Mouse (Mus musculus): ENCODE data around the gene Slc45a1.

The Slc45a1 gene

DNA sequence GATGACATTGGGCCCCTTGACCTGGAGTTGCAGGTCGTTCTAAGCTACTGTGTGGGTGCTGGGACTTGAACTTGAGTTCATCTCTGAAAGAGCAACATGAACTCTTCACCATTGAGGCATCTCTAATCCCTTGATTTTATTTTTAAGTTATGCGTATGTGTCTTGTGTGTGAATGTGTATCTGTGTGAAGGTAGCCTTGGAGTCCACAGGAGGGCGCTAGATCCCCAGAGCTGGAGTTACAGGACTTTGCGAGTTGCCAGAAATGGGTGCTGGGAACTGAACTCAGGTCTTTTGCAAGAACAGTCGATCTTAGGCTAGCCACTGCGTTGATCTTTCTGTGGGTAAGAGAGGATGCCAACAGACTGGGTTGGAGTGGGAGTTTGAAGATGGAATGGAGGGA, 4.5 kb upstream of the Slc45a1 start:
- DNase-seq: peak; percentile 32

DNA sequence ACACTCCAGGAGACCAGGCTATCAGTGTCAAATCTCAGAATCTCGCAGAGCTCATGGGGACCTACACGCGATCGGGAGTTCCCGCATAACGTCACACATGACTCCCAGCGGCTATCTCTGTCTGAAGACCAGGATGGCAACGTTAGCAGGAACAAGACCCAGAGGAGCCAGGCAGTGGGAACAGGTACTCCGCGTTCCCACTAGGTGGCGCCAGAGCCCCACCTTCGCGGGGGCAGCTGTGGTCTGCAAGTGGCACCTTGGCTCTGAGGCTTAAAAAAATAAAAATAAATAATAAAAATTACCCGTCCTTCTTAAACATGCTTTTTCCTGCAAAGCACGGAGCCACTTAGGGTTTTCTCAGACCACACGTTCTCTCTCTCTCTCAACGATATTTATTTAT, 4.0 kb upstream of the Slc45a1 start:
- DNase-seq: peak; percentile 90

DNA sequence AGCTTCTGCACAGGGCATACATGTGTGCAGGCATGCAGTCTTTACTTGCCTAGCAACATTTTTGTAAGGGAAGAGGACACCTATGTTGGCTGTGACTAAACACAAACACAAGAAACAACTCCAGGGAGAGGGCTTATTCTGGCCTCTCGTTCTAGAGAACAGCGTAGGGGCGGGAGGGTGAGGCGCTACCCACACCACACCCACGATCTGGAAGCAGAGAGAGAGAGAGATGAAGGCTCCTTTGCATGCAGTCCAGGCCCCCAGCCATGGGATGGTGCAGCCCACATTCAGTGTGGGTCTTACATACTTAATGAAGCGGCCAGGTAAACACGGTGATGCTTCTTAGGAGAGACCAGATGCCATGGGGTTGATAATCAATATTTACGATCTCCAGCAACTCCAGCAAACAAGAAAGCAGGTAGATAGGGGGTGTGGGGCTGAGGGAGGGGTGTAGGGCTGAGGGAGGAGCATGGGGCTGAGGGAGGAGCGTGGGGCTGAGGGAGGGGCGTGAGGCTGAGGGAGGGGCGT, 1.2 kb upstream of the Slc45a1 start:
- no peak for DNase-seq

- no peak for DNase-seq
Measured at GRCm38 (mm10) chr4:150649327-150649726, 2.6 kb downstream of the Slc45a1 start.

DNA sequence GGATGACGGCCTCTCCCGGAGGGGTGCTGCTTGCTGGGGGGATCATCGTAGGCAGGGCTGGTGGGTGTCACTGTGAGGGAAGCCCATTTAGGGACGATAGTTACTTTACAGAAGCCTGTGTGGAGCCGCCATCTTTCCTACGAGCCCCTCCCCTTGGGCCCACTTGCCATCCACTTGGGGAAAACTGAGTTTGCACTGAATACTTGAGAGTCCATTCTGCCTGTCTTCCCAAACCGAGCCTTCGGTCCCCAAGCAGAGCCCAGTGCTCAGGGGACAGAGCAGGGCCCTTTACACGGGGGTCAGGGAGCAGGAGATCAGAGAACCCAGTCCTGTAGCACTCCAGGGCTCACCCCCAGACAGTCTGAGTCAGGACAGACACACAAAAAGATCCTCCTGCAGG, 7.7 kb downstream of the Slc45a1 start:
- no peak for DNase-seq

DNA sequence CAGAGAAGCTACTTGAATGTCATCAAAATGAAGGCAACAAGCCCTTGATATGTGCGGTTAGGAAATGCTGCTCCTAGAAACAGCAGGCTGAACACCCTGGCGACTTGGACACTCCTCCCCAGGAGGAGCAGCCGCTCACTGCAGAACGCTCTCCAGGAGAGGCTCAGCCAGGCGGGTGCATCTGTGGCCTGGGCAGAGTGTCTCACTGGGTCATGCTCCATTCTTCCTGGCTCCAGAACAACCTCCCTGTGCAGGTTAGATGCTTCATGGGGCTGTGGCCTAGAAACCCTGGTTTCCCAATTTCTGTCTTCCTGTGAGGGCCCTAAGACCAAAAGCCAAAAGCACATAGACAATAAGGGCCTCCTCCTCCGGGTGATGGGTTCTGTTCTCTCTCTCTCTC, 15.3 kb downstream of the Slc45a1 start:
- no peak for DNase-seq

DNA sequence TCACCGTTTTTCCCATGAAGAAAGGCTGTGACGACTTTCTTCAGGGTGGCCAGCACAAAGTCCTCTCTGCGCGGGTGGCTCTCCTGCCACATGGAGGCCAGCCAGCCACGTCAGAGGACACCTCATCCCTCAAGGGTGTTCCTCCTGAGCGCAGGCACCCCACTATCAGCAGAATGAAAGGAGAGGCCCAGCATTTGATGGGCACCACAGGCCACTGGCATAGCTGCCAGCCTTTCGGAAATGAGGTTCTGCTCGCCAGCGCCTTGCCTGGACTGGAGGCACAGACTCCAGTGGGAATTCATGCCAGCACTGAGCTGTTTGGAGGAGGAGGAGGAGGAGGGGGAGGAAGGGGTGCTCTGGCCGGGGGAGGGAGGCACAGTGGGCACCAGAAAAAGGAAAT, 16.4 kb downstream of the Slc45a1 start:
- DNase-seq: no peak

GRCm38 (mm10) chr4:150629266-150629665, 22.7 kb downstream of the Slc45a1 start:
- no peak for DNase-seq

DNA sequence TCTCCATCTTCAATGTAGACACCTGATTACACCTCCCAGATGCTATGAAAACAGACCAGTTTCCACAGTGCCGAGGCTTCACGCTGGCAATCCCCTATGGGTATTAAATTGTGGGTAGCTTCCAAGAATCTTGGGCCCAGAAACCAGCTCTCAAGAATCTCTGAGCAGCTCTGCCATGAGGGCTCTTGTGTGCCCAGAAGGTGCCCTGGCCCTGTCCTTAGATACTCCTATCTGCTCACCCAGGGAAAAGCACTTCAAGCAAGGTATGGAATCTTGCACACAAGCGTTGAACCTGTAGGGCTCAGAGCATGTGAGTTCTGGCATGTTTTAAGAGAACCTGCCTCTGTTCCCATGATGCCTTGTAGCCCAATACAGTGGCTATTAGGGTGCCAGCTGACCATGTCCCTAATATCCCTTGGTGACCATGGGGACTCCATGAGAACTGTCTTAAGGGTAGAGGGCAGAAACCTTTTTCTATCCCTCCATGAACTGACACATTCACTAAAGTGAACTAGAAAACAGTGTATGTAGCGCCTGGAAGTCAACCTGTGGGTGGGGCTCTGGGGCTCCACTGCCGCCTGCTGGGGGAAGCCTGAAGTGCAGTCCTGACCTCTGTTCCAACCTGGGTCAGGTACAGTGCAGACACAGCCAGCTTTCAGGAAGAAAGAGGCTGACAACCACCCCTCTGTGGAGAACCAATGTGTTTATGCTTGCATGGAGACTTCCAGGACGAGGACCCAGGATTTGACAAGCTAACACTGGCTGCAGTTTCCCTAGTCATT, 25.8 kb downstream of the Slc45a1 start:
- peak; percentile 74 for DNase-seq

DNA sequence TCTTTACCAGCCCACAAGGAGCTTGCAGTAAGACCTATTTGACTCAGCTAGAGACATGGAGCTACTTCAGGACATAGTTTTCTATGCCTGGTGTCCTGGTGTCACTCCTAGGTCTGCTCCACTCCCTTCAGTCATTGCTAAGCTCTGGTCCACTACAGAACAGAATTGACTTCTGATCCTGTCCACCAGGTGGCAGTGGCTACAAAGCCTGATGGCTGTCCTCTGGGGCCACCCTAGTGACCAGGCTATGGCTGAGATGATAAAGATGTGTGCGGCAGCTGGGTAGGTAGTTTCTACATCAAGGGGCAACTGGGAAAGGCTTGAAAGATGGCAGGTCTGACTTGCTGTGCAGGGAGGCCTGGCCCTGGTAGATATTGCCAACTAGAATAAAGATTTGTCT, 26.5 kb downstream of the Slc45a1 start:
- peak; percentile 88 for DNase-seq

GRCm38 (mm10) chr4:150624933-150625332, 27.0 kb downstream of the Slc45a1 start:
- no peak for DNase-seq

- no peak for DNase-seq
Measured at GRCm38 (mm10) chr4:150624214-150624823, 27.7 kb downstream of the Slc45a1 start.

- no peak for DNase-seq
Measured at GRCm38 (mm10) chr4:150622641-150623040, 29.3 kb downstream of the Slc45a1 start.

- no peak for DNase-seq
Measured at GRCm38 (mm10) chr4:150619011-150619410, 33.0 kb downstream of the Slc45a1 start.

DNA sequence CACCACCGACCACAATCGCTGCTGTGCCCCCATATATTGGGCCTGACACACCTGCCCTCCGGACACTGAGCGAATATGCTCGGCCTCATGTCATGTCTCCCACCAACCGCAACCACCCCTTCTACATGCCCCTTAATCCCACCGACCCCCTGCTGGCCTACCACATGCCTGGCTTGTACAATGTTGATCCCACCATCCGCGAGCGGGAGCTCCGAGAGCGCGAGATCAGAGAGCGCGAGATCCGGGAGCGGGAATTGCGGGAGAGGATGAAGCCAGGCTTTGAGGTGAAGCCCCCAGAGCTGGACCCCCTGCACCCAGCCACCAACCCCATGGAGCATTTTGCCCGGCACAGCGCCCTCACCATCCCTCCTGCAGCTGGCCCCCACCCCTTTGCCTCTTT, 35.1 kb downstream of the Slc45a1 start:
- no peak for DNase-seq

- DNase-seq: peak; percentile 72
Measured at GRCm38 (mm10) chr4:150616029-150616420, 35.9 kb downstream of the Slc45a1 start.

DNA sequence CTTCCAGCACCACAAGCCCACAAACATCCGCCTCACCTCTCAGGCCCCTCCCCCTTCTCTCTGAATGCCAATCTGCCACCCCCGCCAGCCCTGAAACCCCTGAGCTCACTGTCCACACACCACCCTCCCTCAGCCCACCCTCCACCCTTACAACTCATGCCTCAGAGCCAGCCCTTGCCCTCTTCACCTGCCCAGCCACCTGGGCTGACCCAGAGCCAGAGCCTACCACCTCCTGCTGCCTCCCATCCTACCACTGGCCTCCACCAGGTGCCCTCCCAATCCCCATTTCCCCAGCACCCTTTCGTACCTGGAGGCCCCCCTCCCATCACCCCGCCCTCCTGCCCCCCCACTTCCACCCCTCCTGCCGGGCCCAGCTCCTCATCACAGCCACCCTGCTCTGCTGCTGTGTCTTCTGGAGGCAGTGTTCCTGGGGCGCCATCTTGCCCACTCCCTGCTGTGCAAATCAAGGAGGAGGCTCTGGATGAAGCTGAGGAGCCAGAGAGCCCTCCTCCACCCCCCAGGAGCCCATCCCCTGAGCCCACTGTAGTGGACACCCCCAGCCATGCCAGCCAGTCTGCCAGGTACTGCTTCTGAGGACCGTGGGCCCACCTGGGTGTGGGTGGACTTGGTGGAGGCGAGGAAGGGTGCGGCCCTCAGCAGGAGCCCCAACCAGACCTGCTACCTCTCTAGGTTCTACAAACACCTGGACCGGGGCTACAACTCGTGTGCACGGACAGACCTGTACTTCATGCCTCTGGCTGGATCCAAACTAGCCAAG, 36.5 kb downstream of the Slc45a1 start:
- no peak for DNase-seq

DNA sequence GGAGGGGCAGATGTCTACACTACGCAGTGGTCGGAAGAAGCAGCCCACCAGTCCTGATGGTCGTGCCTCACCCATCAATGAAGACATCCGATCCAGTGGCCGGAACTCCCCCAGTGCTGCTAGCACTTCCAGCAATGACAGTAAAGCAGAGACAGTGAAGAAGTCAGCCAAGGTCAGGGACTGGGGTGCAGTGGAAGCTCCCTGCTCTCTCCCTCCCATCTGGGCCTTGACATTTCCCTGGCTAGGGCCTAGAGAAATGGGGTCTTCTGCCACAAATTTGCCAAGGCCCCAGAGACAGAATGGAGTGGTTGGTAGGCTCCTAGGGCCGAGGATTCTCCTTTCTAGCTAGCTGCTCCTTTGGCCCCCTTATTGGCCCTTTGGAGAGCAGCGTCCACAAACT, 38.3 kb downstream of the Slc45a1 start:
- DNase-seq: no peak

GRCm38 (mm10) chr4:150608670-150609069, 43.3 kb downstream of the Slc45a1 start:
- DNase-seq: no peak

GRCm38 (mm10) chr4:150606449-150607161, 45.4 kb downstream of the Slc45a1 start:
- DNase-seq: no peak

DNA sequence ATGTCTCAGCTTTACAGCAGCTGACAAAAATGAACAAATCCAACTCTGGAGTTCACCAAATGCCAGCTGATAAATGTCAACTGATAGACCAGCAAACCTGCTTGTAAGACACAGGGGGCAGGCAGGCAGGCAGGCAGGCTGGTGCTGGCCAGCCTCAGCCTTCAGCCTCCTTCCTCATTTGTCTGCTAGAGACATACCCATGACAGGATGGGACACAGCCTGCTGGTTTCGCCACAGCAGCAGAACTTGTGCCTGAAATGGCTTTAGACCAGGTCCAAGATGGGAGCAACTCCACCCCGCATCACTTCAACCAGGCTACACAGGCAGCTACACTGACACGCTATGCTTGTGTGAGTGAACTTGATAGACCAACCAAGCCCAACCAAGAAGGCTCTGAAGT, 46.2 kb downstream of the Slc45a1 start:
- no peak for DNase-seq

DNA sequence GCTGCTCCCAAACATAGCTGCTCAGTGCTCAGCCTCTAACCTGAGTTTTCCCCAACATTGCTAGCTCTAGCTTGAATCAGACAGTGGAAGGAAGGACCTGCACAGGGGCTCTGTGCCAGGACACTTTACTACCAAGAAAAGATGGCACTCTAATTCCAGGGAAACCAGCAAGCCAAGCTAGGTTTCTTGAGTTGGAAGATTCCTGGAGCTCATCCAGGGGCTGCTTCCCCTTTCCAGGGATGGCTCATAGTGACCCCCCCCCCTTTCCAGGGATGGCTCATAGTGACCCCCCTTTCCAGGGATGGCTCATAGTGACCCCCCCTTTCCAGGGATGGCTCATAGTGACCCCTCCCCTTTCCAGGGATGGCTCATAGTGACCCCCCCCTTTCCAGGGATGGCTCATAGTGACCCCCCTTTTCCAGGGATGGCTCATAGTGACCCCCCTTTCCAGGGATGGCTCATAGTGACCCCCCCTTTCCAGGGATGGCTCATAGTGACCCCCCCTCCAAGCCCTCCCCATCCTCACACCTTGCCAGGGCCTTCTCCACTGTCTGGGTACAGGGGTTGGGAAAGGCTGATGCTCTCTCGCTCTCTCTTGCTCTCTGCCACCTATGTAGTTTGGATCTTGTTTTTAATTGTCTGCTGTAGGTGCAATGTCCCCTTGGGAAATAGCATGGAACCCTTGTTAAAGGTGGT, 48.5 kb downstream of the Slc45a1 start:
- no peak for DNase-seq
